Mouse (Mus musculus): Measurements from ENCODE around the gene Vmn1r24. TPM values are rescaled to one million over a fixed set of nuclear protein-coding genes. Genes with fewer than 3 reads are reported as not detected.
"Not testable (repeated sequence)": the region's sequence is repeated elsewhere in the genome, so short reads cannot be mapped to it uniquely, and the experiment has no call there.

The Vmn1r24 gene
- polyA plus RNA-seq (2015; fragmentation: Nextera tagmentation; extraction: Ambion mirVana) = not detected in 2 replicates

DNA sequence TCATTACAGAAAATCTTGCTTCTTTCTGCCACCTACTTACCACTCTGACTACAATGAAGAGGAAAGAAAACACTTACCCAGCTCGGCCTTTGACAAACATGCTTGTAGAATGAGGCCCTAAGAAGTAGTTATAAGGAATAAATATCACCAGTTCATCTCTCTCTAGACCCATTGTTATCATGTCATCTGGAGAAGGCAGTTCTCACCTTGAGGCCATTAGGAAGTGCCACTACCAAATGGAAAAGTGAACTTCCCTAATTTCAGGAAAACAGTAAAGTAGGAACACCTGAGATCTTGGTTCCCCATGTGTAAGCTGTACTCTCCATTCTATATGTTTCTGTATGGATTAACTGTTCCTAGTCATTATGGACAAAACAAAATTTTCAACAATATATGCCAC is at the start of gene Vmn1r24:
Gene Vmn1r24, minus strand, starts transcription at position 101 of the 400 bp plus-strand sequence.
- H3K4me1 ChIP-seq (replicated peaks); H3K9me3 ChIP-seq (replicated peaks); H3K36me3 ChIP-seq (replicated peaks); ATAC-seq (ENCODE audit: insufficient read depth); H3K9ac ChIP-seq; H3K27me3 ChIP-seq; H3K27ac ChIP-seq (replicated peaks); H3K4me3 ChIP-seq (replicated peaks); H3K4me2 ChIP-seq: not testable (repeated sequence)
- WGBS (ENCODE audit: insufficient replicate concordance) = 29% methylated on average over 1 of the region's 1 CpGs

- Histone ChIP-seq H3K27me3 (no peaks in the 10 kb centered on the region), H3K27ac (replicated peaks) (no peak within 1 kb of the TSS), H3K9ac (no peak within 1 kb of the TSS), H3K4me2 (no peak within 1 kb of the TSS), H3K9me3 (replicated peaks) (no peaks in the 10 kb centered on the region), H3K36me3 (replicated peaks) (no peaks in the 10 kb centered on the region), H3K4me3 (replicated peaks) (no peak within 1 kb of the TSS), H3K4me1 (replicated peaks) (no peaks in the 10 kb centered on the region)
- no peak for ATAC-seq (ENCODE audit: insufficient read depth)
- 41% methylated on average over 3 of the region's 3 CpGs for WGBS (ENCODE audit: insufficient replicate concordance)
Observed at GRCm38 (mm10) chr6:57980710-57981109, 19.4 kb upstream of the Vmn1r24 start, which contains the start of gene Vmn1r25. TSS of gene Vmn1r25 (minus strand) at chr6:57980810.

DNA sequence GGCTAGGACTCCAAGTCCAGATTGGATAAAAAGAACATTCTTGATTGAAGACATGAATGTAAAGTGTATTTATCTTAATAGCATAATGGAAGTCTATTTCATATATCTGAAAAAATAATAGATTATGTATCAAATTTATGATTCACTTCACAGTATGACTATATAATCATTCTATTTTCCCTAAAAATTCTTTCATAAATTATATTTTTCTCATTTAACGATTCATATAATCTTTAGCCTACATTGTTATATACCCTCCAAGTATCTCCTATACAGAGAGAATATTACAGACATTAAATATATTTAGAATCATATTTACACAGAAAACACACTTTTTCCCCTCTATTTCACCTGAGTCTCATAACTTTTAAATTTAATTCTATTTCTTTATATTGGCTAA is 34.6 kb downstream of the Vmn1r24 start, which contains the start of gene Vmn1r23:
Gene Vmn1r23, minus strand, starts transcription at position 101 of the 400 bp plus-strand sequence.
- Histone ChIP-seq H3K4me1 (replicated peaks) (no peaks in the 10 kb centered on the region), H3K27ac (replicated peaks) (no peak within 1 kb of the TSS), H3K4me2 (no peak within 1 kb of the TSS), H3K27me3 (no peaks in the 10 kb centered on the region), H3K4me3 (replicated peaks) (no peak within 1 kb of the TSS), H3K36me3 (replicated peaks) (no peaks in the 10 kb centered on the region), H3K9ac (no peak within 1 kb of the TSS), H3K9me3 (replicated peaks) (no peaks in the 10 kb centered on the region)
- ATAC-seq (ENCODE audit: insufficient read depth) = no peak
- 71% methylated on average over 1 of the region's 1 CpGs for WGBS (ENCODE audit: insufficient replicate concordance)

GRCm38 (mm10) chr6:57907928-57908327 is 53.4 kb downstream of the Vmn1r24 start, which contains the start of gene Vmn1r22:
TSS of gene Vmn1r22 (minus strand) at chr6:57908028.
- Histone ChIP-seq H3K36me3 (replicated peaks) (no peaks in the 10 kb centered on the region), H3K4me1 (replicated peaks) (no peaks in the 10 kb centered on the region), H3K9me3 (replicated peaks) (no peaks in the 10 kb centered on the region), H3K4me2 (no peak within 1 kb of the TSS), H3K4me3 (replicated peaks) (no peak within 1 kb of the TSS), H3K27me3 (no peaks in the 10 kb centered on the region), H3K9ac (no peak within 1 kb of the TSS), H3K27ac (replicated peaks) (no peak within 1 kb of the TSS)
- ATAC-seq (ENCODE audit: insufficient read depth) = no peak
- 57% methylated on average over 1 of the region's 1 CpGs for WGBS (ENCODE audit: insufficient replicate concordance)

Other genes starting within 250 kb of the Vmn1r24 start
- gene Vopp1, start 136.3 kb downstream of the Vmn1r24 start, polyA plus RNA-seq (2015; fragmentation: Nextera tagmentation; extraction: Ambion mirVana) = 56.8 and 62.9 TPM in 2 replicates
- not detected in 2 replicates for gene Vmn1r21, start 111.2 kb downstream of the Vmn1r24 start, polyA plus RNA-seq (2015; fragmentation: Nextera tagmentation; extraction: Ambion mirVana)
- not detected in 2 replicates for gene Vmn1r22, start 53.5 kb downstream of the Vmn1r24 start, polyA plus RNA-seq (2015; fragmentation: Nextera tagmentation; extraction: Ambion mirVana)
- gene Vmn1r23, start 34.7 kb downstream of the Vmn1r24 start, polyA plus RNA-seq (2015; fragmentation: Nextera tagmentation; extraction: Ambion mirVana) = not detected in 2 replicates
- gene Vmn1r25, start 19.3 kb upstream of the Vmn1r24 start, polyA plus RNA-seq (2015; fragmentation: Nextera tagmentation; extraction: Ambion mirVana) = not detected in 2 replicates
- not detected in 2 replicates for gene Vmn1r26, start 53.7 kb upstream of the Vmn1r24 start, polyA plus RNA-seq (2015; fragmentation: Nextera tagmentation; extraction: Ambion mirVana)